Mouse (Mus musculus): Measurements from ENCODE around the gene Tnni1. TPM values are rescaled to one million over a fixed set of nuclear protein-coding genes. Genes with fewer than 3 reads are reported as not detected.

Tnni1 gene
- total RNA-seq, 4 experiments from 2014 or later = 0.35 TPM; not detected in 3

GRCm38 (mm10) chr1:135811016-135811646 is 31.9 kb downstream of the Tnni1 start:
- DNase-seq = peak; percentile 52

GRCm38 (mm10) chr1:135812205-135812604 is 33.0 kb downstream of the Tnni1 start:
- DNase-seq = no peak

DNA sequence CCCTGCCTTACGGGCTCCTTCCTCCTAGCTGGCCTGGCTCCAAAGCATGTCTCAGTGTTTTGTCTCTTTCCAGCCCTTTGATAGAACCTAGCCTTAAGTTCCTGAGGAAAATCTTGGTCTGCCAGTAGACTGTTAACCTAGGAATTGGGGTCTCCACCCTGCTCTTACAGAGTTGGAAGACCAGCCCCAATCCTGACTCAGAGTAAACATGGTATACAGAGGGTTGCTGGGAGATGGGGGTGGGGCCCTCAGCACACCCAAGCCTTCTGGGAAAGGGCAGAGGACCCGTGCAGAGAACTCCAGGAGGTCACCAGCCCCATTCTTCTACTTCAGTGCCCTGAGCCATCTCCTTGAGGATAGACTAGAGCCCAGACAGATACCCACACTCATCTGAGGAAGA is 33.4 kb downstream of the Tnni1 start:
- no peak for DNase-seq

GRCm38 (mm10) chr1:135813071-135813470 is 33.8 kb downstream of the Tnni1 start:
- DNase-seq = no peak

DNA sequence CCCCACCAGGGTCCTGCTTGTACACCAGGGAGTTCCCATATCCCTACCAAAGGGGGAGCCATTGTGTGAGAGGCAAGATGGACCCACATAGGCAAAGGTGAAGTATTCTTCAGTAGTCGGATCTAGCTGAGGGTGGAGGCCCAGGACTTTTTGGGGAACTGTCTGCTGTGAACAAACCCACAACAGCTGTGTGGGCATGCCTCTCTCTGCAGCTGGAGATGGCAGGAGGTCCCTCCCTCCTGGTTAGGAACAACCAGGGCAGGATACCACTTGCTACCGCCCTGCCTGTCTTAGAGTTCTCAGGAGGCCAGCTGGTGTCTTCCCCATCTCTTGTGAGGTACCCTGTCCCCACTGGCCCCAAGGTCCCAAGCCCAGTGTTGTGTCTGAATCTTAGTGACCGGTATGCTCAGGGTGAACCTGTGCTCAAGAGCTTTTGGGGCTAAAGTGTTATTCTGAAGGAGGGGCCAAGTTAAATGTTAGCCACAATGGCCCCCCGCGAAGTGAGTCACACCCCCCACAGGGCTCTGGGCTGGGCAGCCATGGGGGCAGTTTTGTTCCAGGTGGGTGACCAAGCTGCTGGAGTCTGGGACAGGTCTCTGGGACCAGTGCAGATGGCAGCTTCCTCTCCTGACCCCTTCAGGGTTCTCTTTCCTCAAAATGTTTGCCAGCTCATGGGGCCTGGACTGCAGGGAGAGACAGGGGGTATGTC is 34.6 kb downstream of the Tnni1 start:
- DNase-seq = no peak

DNA sequence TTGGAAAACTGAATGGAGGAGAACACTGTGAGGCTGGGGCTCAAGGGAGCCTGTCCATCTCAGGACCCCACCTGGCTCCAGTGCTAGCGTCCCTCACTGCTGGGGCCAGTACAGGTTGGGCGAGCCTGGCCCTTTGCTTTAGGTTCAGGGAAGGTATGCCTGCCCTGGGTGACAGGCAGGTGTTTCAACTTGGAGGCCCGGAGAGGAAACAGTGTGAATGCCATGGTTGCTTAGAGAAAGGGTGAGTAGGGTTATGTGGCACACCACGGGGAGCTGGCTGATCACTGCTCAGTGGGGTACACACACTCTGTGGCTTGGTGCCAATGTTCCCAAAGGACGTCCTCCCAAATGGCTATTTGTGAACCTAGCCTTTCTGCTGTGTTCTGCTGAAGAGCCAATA is 35.3 kb downstream of the Tnni1 start:
- no peak for DNase-seq

GRCm38 (mm10) chr1:135817595-135817994 is 38.4 kb downstream of the Tnni1 start:
- no peak for DNase-seq

DNA sequence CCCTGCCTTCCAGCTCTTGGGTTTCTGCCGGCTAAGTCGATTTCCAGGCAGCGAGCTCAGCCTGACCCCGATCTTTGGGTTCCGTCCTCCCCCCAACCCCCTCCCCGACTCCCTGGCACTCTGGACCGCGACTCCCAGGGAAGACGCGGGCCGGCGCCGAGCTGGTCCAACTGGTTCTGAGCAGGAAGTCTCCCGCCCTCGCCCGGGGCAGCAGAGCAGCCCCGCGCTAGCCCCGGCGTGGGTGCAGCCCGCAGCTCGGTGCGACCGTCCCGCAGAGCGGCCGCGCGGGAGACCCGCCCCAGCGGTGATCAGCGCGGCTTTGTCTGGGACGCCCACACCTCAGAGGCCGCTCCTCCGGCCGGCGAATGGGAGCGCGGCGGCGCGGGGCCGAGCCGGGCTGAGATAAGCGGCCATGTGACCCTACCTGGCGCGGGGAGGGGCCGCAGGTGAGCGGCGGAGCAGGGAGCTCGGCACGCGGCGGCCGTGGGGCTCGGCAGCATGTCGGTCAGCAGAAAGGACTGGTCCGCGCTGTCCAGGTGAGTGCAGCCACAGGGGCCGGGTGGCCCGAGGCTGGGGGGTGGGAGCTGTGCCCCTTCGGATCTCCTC is 39.4 kb downstream of the Tnni1 start, which contains the start of gene Lad1:
Gene Lad1, plus strand, starts transcription at position 118 of the 606 bp plus-strand sequence.
- no peak for DNase-seq

DNA sequence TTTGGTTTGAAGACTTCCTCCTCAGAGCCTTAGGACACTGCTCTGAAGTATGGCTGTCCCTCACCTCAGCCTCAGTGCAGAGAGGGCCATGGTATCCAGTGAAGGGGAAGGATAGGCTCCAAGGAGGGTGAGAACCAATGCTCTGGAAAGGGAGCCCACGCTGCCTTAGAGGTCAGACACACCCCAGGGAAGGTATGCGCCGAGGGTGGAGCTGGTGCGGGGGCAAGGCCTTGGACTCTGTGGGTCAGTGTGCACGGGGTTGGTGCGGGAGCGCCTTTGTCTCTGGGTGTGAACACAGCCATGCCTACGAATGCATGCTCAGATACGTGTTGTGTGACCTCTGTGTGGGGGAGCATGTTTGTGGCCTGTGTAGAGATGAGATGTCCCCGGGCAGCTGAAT is 40.8 kb downstream of the Tnni1 start:
- DNase-seq = no peak

- peak; percentile 10 for DNase-seq
These were observed 41.6 kb downstream of the Tnni1 start for GRCm38 (mm10) chr1:135820736-135821364.

GRCm38 (mm10) chr1:135821780-135822179 is 42.5 kb downstream of the Tnni1 start:
- DNase-seq = no peak

- no peak for DNase-seq
These were observed 49.7 kb downstream of the Tnni1 start for GRCm38 (mm10) chr1:135828918-135829317.

- no peak for DNase-seq
These were observed 55.1 kb downstream of the Tnni1 start for GRCm38 (mm10) chr1:135834206-135834859.

GRCm38 (mm10) chr1:135834983-135835382 is 55.7 kb downstream of the Tnni1 start:
- DNase-seq = no peak

DNA sequence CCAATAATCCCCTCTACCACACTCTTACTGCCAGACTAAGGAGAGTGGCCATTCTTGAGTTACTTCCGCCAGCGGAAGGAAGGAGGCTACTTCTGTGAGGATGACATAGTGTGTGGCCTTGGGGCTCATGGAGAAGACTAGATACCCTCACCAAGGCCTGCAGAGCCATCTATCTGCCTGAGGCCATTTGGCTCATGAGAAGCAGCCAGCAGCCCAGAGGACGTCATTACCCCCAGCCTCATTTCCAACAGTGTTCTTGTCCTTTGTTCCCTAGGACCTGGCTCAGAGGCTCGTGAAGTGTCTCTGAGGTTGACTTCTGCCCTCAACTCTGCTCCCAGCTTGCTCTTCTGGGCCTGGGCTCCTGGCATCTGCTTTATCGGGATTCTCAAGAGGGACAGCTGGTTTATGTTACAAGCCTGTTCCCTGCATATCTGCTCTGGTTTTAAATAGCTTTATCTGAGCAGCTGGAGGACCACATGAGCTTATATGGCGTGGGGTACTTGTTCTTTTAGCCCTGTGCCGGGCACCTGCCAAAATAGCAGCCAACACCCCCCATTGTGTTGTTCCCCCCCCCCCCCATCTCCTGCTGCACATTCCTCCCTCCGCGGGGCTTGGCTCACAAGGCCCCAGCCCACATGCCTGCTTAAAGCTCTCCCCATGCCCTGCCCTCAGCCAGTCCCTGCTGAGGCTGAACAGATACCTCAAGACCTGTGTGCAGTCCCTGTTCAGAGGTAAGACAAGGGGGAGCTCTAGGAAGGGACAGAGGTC is 56.7 kb downstream of the Tnni1 start, which contains the start of gene Tnnt2:
Gene Tnnt2, plus strand, starts transcription at position 639 of the 768 bp plus-strand sequence.
- DNase-seq = no peak

- no peak for DNase-seq
These were observed 59.4 kb downstream of the Tnni1 start for GRCm38 (mm10) chr1:135838626-135839025.

DNA sequence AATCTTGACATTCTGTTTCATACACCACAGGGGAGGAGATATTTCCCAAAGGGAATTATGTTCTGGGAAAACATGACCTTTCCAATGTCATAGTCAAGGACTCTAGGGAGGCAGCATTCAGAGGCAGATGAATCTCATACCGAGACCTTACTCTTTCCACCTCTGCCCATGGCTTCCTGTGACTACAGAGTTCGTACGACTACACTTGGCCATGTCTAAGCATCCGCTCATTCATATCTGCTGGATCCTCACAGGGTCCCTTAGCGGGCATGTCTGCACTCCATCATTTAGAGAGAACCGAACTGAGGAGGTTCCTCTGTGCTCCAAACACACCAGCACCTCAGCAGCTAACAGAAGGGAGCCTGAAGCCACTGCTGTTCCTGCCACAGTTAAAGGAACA is 59.8 kb downstream of the Tnni1 start:
- DNase-seq = no peak

DNA sequence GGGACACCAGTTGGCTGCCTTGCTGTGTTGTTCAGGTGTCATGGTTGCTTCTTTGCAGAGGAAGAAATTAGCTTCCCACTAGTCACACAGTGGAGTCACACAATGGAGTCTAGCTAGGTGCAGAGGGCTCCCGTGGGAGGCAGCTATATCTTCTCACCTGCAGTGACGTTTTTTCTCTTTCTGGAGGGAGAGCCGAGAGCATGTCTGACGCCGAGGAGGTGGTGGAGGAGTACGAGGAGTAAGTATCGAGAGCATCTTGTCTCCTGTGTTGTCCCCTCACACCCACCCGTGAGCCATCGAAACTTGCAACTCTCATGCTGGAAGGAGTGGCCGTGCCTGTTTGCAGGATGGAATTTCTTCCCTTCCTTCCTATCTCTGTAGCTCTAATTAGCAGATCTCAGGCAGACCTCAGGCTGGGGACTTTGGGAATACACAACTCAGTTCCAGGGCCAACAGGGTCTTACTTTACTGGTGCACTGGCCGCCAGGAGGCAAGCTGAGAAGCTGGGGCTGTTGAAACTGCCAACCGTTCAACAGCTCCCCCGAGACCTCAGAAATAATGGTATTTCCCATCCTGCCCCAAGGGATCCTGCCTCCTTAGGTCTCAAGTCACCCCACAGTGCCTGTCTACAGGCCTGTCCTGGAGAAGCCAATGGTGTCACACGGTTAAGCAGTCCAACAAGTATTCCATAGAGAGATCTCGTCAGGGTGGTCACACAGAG is 61.6 kb downstream of the Tnni1 start:
- DNase-seq = no peak

DNA sequence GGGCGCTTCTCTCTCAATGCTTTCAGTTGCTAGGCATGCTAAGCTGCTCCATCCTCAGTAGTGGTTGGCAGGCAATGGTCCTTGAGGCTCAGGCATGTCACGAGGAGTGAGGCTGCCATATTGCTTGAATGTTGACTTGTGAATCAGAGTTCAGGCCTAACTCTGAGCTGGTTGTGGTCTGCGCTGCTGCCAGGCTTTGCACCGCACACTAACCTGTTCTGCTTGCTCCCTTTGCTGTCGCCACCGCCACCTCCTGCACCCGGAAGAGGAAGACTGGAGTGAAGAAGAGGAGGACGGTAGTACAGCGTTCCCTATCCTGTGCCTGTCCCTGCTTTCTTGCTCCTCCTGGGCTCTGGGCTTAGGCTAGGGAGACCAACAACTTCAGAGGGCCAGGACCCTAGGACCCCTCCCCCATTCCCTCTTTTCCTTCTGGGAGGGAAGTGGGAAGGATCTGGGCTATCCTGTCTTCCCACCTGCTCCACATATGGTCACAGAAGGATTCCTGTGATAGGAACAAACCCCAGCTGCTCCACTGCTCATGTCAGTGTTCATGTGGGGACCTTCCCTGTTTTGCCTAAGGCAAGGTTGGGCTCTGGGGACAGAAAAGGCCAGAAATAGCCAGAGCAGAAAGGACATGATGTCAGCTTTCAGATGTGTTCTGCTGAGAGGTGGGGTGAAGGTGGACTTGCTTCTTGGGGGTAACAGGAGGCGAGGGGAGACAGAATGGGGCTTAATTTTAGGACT is 64.5 kb downstream of the Tnni1 start:
- DNase-seq = no peak

DNA sequence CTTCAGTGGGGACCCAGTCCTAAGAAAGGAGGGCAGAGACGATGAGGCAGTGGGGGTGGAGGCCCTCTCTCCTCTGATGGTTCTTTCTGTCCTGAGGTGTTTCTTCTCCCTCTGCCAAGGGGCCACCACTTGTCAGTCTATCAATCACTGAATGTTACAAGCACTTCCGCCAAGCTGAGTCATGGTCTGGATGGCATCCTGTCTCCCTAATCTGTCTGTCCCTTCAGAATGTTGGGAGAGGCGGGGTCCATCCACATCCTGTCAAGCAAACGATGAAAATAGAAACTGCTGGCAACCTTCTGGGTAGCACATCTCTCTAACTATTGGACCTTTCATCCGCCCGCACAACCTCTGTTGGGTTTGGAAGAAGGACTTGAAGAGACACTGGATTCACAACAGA is 65.2 kb downstream of the Tnni1 start:
- DNase-seq = no peak
